Mouse (Mus musculus): ENCODE data around the gene Astn2.

The Astn2 gene

GRCm38 (mm10) chr4:66170787-66171186 is 233.6 kb downstream of the Astn2 start:
- no peak for DNase-seq (ENCODE audit: low read depth, low spot score)

- no peak for DNase-seq (ENCODE audit: low read depth, low spot score)
Observed at GRCm38 (mm10) chr4:66169485-66169884, 234.9 kb downstream of the Astn2 start.

GRCm38 (mm10) chr4:66158714-66159113 is 245.7 kb downstream of the Astn2 start:
- no peak for DNase-seq (ENCODE audit: low read depth, low spot score)

- DNase-seq (ENCODE audit: low read depth, low spot score), result no peak
Observed at GRCm38 (mm10) chr4:66157439-66158113, 246.8 kb downstream of the Astn2 start.

GRCm38 (mm10) chr4:66146546-66146945 is 257.9 kb downstream of the Astn2 start:
- no peak for DNase-seq (ENCODE audit: low read depth, low spot score)

- no peak for DNase-seq (ENCODE audit: low read depth, low spot score)
Observed at GRCm38 (mm10) chr4:66126181-66126580, 278.2 kb downstream of the Astn2 start.

- no peak for DNase-seq (ENCODE audit: low read depth, low spot score)
Observed at GRCm38 (mm10) chr4:66122766-66123358, 281.5 kb downstream of the Astn2 start.

GRCm38 (mm10) chr4:66114243-66114642 is 290.2 kb downstream of the Astn2 start:
- DNase-seq (ENCODE audit: low read depth, low spot score), result no peak

GRCm38 (mm10) chr4:66102037-66102436 is 302.4 kb downstream of the Astn2 start:
- no peak for DNase-seq (ENCODE audit: low read depth, low spot score)

- no peak for DNase-seq (ENCODE audit: low read depth, low spot score)
Observed at GRCm38 (mm10) chr4:66097629-66098028, 306.8 kb downstream of the Astn2 start.

GRCm38 (mm10) chr4:66096104-66096503 is 308.3 kb downstream of the Astn2 start:
- DNase-seq (ENCODE audit: low read depth, low spot score), result no peak

GRCm38 (mm10) chr4:66057161-66057560 is 347.2 kb downstream of the Astn2 start:
- no peak for DNase-seq (ENCODE audit: low read depth, low spot score)

GRCm38 (mm10) chr4:66055690-66056089 is 348.7 kb downstream of the Astn2 start:
- DNase-seq (ENCODE audit: low read depth, low spot score), result no peak

GRCm38 (mm10) chr4:66043014-66043672 is 361.3 kb downstream of the Astn2 start:
- no peak for DNase-seq (ENCODE audit: low read depth, low spot score)

GRCm38 (mm10) chr4:66033826-66034225 is 370.6 kb downstream of the Astn2 start:
- DNase-seq (ENCODE audit: low read depth, low spot score), result peak; percentile 41

GRCm38 (mm10) chr4:66031320-66031870 is 373.0 kb downstream of the Astn2 start:
- DNase-seq (ENCODE audit: low read depth, low spot score), result no peak

GRCm38 (mm10) chr4:66029901-66030300 is 374.5 kb downstream of the Astn2 start:
- DNase-seq (ENCODE audit: low read depth, low spot score), result no peak

GRCm38 (mm10) chr4:66027866-66028265 is 376.5 kb downstream of the Astn2 start:
- no peak for DNase-seq (ENCODE audit: low read depth, low spot score)

- no peak for DNase-seq (ENCODE audit: low read depth, low spot score)
Observed at GRCm38 (mm10) chr4:66025393-66026062, 378.9 kb downstream of the Astn2 start.

- no peak for DNase-seq (ENCODE audit: low read depth, low spot score)
Observed at GRCm38 (mm10) chr4:66002936-66003335, 401.5 kb downstream of the Astn2 start.

GRCm38 (mm10) chr4:65983643-65984042 is 420.8 kb downstream of the Astn2 start:
- DNase-seq (ENCODE audit: low read depth, low spot score), result no peak

GRCm38 (mm10) chr4:65982882-65983281 is 421.5 kb downstream of the Astn2 start:
- DNase-seq (ENCODE audit: low read depth, low spot score), result peak; percentile 11

All from ES-CJ7 (cell line).